Mouse (Mus musculus): ENCODE measurements around the gene Hnrnpm. TPM values are rescaled to one million over a fixed set of nuclear protein-coding genes. Genes with fewer than 3 reads are reported as not detected.

Gene Hnrnpm
- polyA plus RNA-seq, 1 experiment from 2014 or later: 161 TPM

- Histone ChIP-seq H3K27me3 (replicated peaks; ENCODE audit: control insufficient read depth, insufficient read depth, low read length) (no peaks in the 10 kb centered on the region), H3K4me3 (ENCODE audit: low read length) (no peak overlapping the region), H3K9ac (ENCODE audit: low read depth, low read length) (no peak overlapping the region), H3K4me2 (ENCODE audit: low read length) (no peak overlapping the region), H3K27ac (ENCODE audit: low read depth, low read length) (no peak overlapping the region), H3K36me3 (ENCODE audit: control insufficient read depth, insufficient read depth, low read length) (no peaks in the 10 kb centered on the region), H3K9me3 (ENCODE audit: control insufficient read depth, low read length) (no peaks in the 10 kb centered on the region), H3K4me1 (ENCODE audit: control insufficient read depth, insufficient read depth, low read depth, low read length) (peaks cover 3% of the 10 kb centered on the region)
- no peak for ATAC-seq
- WGBS: 92% methylated on average over 1 of the region's 1 CpGs
Observed at GRCm38 (mm10) chr17:33717246-33717645, 30.6 kb upstream of the Hnrnpm start.

- H3K4me2 ChIP-seq (ENCODE audit: low read length): no peak overlapping the region
- no peaks in the 10 kb centered on the region for H3K36me3 ChIP-seq (ENCODE audit: control insufficient read depth, insufficient read depth, low read length)
- peaks cover 3% of the 10 kb centered on the region for H3K4me1 ChIP-seq (ENCODE audit: control insufficient read depth, insufficient read depth, low read depth, low read length)
- no peaks in the 10 kb centered on the region for H3K9me3 ChIP-seq (ENCODE audit: control insufficient read depth, low read length)
- H3K27me3 ChIP-seq (replicated peaks; ENCODE audit: control insufficient read depth, insufficient read depth, low read length): no peaks in the 10 kb centered on the region
- H3K4me3 ChIP-seq (ENCODE audit: low read length): no peak overlapping the region
- 88% methylated on average over 1 of the region's 1 CpGs for WGBS
- no peak overlapping the region for H3K9ac ChIP-seq (ENCODE audit: low read depth, low read length)
- no peak for ATAC-seq
- H3K27ac ChIP-seq (ENCODE audit: low read depth, low read length): no peak overlapping the region
Observed at GRCm38 (mm10) chr17:33714779-33715178, 28.1 kb upstream of the Hnrnpm start.

- peaks cover 3% of the 10 kb centered on the region for H3K4me1 ChIP-seq (ENCODE audit: control insufficient read depth, insufficient read depth, low read depth, low read length)
- no peak overlapping the region for H3K27ac ChIP-seq (ENCODE audit: low read depth, low read length)
- H3K4me2 ChIP-seq (ENCODE audit: low read length): no peak overlapping the region
- H3K9me3 ChIP-seq (ENCODE audit: control insufficient read depth, low read length): no peaks in the 10 kb centered on the region
- H3K27me3 ChIP-seq (replicated peaks; ENCODE audit: control insufficient read depth, insufficient read depth, low read length): no peaks in the 10 kb centered on the region
- WGBS: 82% methylated on average over 5 of the region's 5 CpGs
- H3K36me3 ChIP-seq (ENCODE audit: control insufficient read depth, insufficient read depth, low read length): peaks cover 5% of the 10 kb centered on the region
- no peak overlapping the region for H3K9ac ChIP-seq (ENCODE audit: low read depth, low read length)
- ATAC-seq: no peak
- H3K4me3 ChIP-seq (ENCODE audit: low read length): no peak overlapping the region
Observed at GRCm38 (mm10) chr17:33713271-33713670, 26.6 kb upstream of the Hnrnpm start.

DNA sequence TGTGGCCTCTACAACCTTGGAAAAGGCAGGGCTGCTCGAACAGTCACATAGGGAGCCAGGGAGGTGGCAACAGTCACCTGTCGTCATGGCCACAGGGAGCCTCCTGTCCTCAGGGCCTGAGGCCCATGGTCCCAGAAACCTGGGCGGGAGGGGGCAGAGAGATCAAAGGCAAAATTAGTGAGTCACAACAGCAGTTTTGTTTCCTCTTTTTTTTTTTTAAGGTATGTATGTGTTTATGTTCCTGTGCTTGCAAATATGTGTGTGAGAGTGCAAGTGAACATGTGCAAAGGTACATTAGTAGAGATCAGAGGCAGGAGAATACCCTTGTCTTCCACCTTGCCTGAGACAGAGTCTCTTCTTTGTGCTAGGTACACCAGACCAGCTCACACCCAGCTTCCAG, 23.2 kb upstream of the Hnrnpm start:
- H3K4me1 ChIP-seq (ENCODE audit: control insufficient read depth, insufficient read depth, low read depth, low read length): no peaks in the 10 kb centered on the region
- peaks cover 8% of the 10 kb centered on the region for H3K36me3 ChIP-seq (ENCODE audit: control insufficient read depth, insufficient read depth, low read length)
- no peak overlapping the region for H3K4me2 ChIP-seq (ENCODE audit: low read length)
- no peak overlapping the region for H3K27ac ChIP-seq (ENCODE audit: low read depth, low read length)
- no peak overlapping the region for H3K9ac ChIP-seq (ENCODE audit: low read depth, low read length)
- WGBS: 75% methylated on average over 3 of the region's 3 CpGs
- no peaks in the 10 kb centered on the region for H3K27me3 ChIP-seq (replicated peaks; ENCODE audit: control insufficient read depth, insufficient read depth, low read length)
- ATAC-seq: no peak
- no peaks in the 10 kb centered on the region for H3K9me3 ChIP-seq (ENCODE audit: control insufficient read depth, low read length)
- H3K4me3 ChIP-seq (ENCODE audit: low read length): no peak overlapping the region

GRCm38 (mm10) chr17:33703091-33703490, 16.4 kb upstream of the Hnrnpm start:
- no peak overlapping the region for H3K4me3 ChIP-seq (ENCODE audit: low read length)
- H3K9ac ChIP-seq (ENCODE audit: low read depth, low read length): no peak overlapping the region
- no peaks in the 10 kb centered on the region for H3K27me3 ChIP-seq (replicated peaks; ENCODE audit: control insufficient read depth, insufficient read depth, low read length)
- ATAC-seq: no peak
- H3K4me1 ChIP-seq (ENCODE audit: control insufficient read depth, insufficient read depth, low read depth, low read length): no peaks in the 10 kb centered on the region
- H3K9me3 ChIP-seq (ENCODE audit: control insufficient read depth, low read length): no peaks in the 10 kb centered on the region
- H3K36me3 ChIP-seq (ENCODE audit: control insufficient read depth, insufficient read depth, low read length): peaks cover 10% of the 10 kb centered on the region
- H3K4me2 ChIP-seq (ENCODE audit: low read length): no peak overlapping the region
- whole genome bisulfite sequencing: 93% methylated on average over 9 of the region's 9 CpGs
- no peak overlapping the region for H3K27ac ChIP-seq (ENCODE audit: low read depth, low read length)

- WGBS: 83% methylated on average over 1 of the region's 1 CpGs
Observed at GRCm38 (mm10) chr17:33702178-33702577, 15.5 kb upstream of the Hnrnpm start.

DNA sequence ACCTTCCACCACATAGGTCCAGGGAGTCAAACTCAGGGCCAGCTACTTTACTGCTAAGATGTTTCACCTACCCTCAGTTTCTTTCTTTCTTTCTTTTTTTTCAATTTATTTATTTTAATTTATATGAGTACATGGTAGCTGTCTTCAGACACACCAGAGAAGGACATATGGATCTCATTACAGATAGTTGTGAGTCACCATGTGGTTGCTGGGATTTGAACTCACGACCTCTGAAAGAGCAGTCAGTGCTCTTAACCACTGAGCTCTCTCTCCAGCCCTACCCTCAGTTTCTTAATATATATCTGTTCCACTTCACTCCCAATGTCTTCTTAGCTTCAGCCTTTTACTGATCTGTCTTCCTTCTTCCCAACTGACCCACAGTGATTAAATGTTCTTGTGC, 8.8 kb upstream of the Hnrnpm start:
- Histone ChIP-seq H3K4me3 (ENCODE audit: low read length) (no peak overlapping the region), H3K9ac (ENCODE audit: low read depth, low read length) (no peak overlapping the region), H3K4me1 (ENCODE audit: control insufficient read depth, insufficient read depth, low read depth, low read length) (no peaks in the 10 kb centered on the region), H3K4me2 (ENCODE audit: low read length) (no peak overlapping the region), H3K36me3 (ENCODE audit: control insufficient read depth, insufficient read depth, low read length) (peaks cover 16% of the 10 kb centered on the region), H3K9me3 (ENCODE audit: control insufficient read depth, low read length) (no peaks in the 10 kb centered on the region), H3K27ac (ENCODE audit: low read depth, low read length) (no peak overlapping the region), H3K27me3 (replicated peaks; ENCODE audit: control insufficient read depth, insufficient read depth, low read length) (no peaks in the 10 kb centered on the region)
- 93% methylated on average over 1 of the region's 1 CpGs for WGBS
- ATAC-seq: no peak

More at GRCm38 (mm10) chr17:33702178-33702577, 15.5 kb upstream of the Hnrnpm start:
- Histone ChIP-seq H3K4me1 (ENCODE audit: control insufficient read depth, insufficient read depth, low read depth, low read length) (no peaks in the 10 kb centered on the region), H3K9me3 (ENCODE audit: control insufficient read depth, low read length) (no peaks in the 10 kb centered on the region), H3K9ac (ENCODE audit: low read depth, low read length) (no peak overlapping the region), H3K4me3 (ENCODE audit: low read length) (no peak overlapping the region), H3K36me3 (ENCODE audit: control insufficient read depth, insufficient read depth, low read length) (peaks cover 13% of the 10 kb centered on the region), H3K27me3 (replicated peaks; ENCODE audit: control insufficient read depth, insufficient read depth, low read length) (no peaks in the 10 kb centered on the region), H3K27ac (ENCODE audit: low read depth, low read length) (no peak overlapping the region), H3K4me2 (ENCODE audit: low read length) (no peak overlapping the region)
- ATAC-seq: no peak

- Histone ChIP-seq H3K4me2 (ENCODE audit: low read length) (peak overlapping the region; percentile 91), H3K4me1 (ENCODE audit: control insufficient read depth, insufficient read depth, low read depth, low read length) (peaks cover 35% of the 10 kb centered on the region), H3K27ac (ENCODE audit: low read depth, low read length) (peak overlapping the region; percentile 91), H3K9ac (ENCODE audit: low read depth, low read length) (peak overlapping the region; percentile 87), H3K27me3 (replicated peaks; ENCODE audit: control insufficient read depth, insufficient read depth, low read length) (no peaks in the 10 kb centered on the region), H3K4me3 (ENCODE audit: low read length) (peak overlapping the region; percentile 66), H3K36me3 (ENCODE audit: control insufficient read depth, insufficient read depth, low read length) (no peaks in the 10 kb centered on the region), H3K9me3 (ENCODE audit: control insufficient read depth, low read length) (no peaks in the 10 kb centered on the region)
- WGBS: 0% methylated on average over 42 of the region's 42 CpGs
- peak; percentile 97 for ATAC-seq
Observed at GRCm38 (mm10) chr17:33685249-33685653, 1.4 kb downstream of the Hnrnpm start.

- Histone ChIP-seq H3K9me3 (ENCODE audit: control insufficient read depth, low read length) (no peaks in the 10 kb centered on the region), H3K4me3 (ENCODE audit: low read length) (peak overlapping the region; percentile 66), H3K36me3 (ENCODE audit: control insufficient read depth, insufficient read depth, low read length) (no peaks in the 10 kb centered on the region), H3K4me2 (ENCODE audit: low read length) (peak overlapping the region; percentile 91), H3K27ac (ENCODE audit: low read depth, low read length) (peak overlapping the region; percentile 91), H3K4me1 (ENCODE audit: control insufficient read depth, insufficient read depth, low read depth, low read length) (peaks cover 37% of the 10 kb centered on the region), H3K9ac (ENCODE audit: low read depth, low read length) (peak overlapping the region; percentile 87), H3K27me3 (replicated peaks; ENCODE audit: control insufficient read depth, insufficient read depth, low read length) (no peaks in the 10 kb centered on the region)
- peak; percentile 89 for ATAC-seq
- under 1% methylated on average over 44 of the region's 44 CpGs for WGBS
Observed at GRCm38 (mm10) chr17:33684671-33685231, 1.9 kb downstream of the Hnrnpm start.

DNA sequence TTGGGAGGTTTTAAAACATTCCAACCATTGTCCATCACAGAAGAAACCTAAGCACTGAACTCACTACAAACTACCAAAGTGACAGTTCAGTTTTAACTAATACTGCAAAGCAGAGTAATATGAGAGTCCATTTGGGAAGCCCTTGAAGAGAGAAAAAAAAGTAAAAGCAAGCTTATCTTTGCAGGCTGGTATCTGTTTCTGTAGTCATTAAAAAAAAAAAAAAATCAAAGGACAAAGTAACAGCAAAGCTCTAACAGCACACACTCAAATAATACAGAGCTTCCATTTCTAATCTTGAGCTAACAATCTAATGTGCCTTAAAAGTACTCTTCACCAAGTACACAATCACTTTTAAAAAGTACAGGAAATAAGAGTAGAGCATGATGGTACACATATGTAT, 4.9 kb downstream of the Hnrnpm start:
- H3K4me2 ChIP-seq (ENCODE audit: low read length): no peak overlapping the region

More for the DNA sequence above, 4.9 kb downstream of the Hnrnpm start:
- Histone ChIP-seq H3K4me1 (ENCODE audit: control insufficient read depth, insufficient read depth, low read depth, low read length) (peaks cover 38% of the 10 kb centered on the region), H3K4me3 (ENCODE audit: low read length) (no peak overlapping the region), H3K27ac (ENCODE audit: low read depth, low read length) (no peak overlapping the region), H3K9ac (ENCODE audit: low read depth, low read length) (no peak overlapping the region), H3K36me3 (ENCODE audit: control insufficient read depth, insufficient read depth, low read length) (no peaks in the 10 kb centered on the region), H3K9me3 (ENCODE audit: control insufficient read depth, low read length) (no peaks in the 10 kb centered on the region), H3K27me3 (replicated peaks; ENCODE audit: control insufficient read depth, insufficient read depth, low read length) (no peaks in the 10 kb centered on the region)
- no peak for ATAC-seq

Measured in hindbrain, embryonic 16.5 days (tissue).